Mouse (Mus musculus): ENCODE measurements at regions not wholly inside any gene's neighbourhood (a gene's known extent, or its start where the extent isn't known, plus 50 kb on each side); places are given as distances from the start of the nearest gene placed in this dataset.

- DNase-seq (ENCODE audit: low spot score), result no peak
Measured at GRCm38 (mm10) chr11:24390578-24390977, 312.7 kb downstream of the Bcl11a start.

- DNase-seq (ENCODE audit: low spot score), result no peak
Measured at GRCm38 (mm10) chr11:24391385-24391784, 313.5 kb downstream of the Bcl11a start.

GRCm38 (mm10) chr11:24395478-24395877 lies 317.6 kb downstream of the Bcl11a start:
- no peak for DNase-seq (ENCODE audit: low spot score)

GRCm38 (mm10) chr11:24396911-24397310 lies 319.1 kb downstream of the Bcl11a start:
- no peak for DNase-seq (ENCODE audit: low spot score)

- DNase-seq (ENCODE audit: low spot score), result no peak
Measured at GRCm38 (mm10) chr11:24397710-24398109, 319.9 kb downstream of the Bcl11a start.

- no peak for DNase-seq (ENCODE audit: low spot score)
Measured at GRCm38 (mm10) chr11:24401151-24401550, 323.3 kb downstream of the Bcl11a start.

GRCm38 (mm10) chr11:24402127-24402526 lies 324.3 kb downstream of the Bcl11a start:
- DNase-seq (ENCODE audit: low spot score), result no peak

GRCm38 (mm10) chr11:24414804-24415203 lies 336.9 kb downstream of the Bcl11a start:
- DNase-seq (ENCODE audit: low spot score), result no peak

- DNase-seq (ENCODE audit: low spot score), result no peak
Measured at GRCm38 (mm10) chr11:24422066-24422775, 344.4 kb downstream of the Bcl11a start.

- DNase-seq (ENCODE audit: low spot score), result no peak
Measured at GRCm38 (mm10) chr11:24423278-24423677, 345.4 kb downstream of the Bcl11a start.

- DNase-seq (ENCODE audit: low spot score), result no peak
Measured at GRCm38 (mm10) chr11:24426995-24427883, 349.4 kb downstream of the Bcl11a start.

- no peak for DNase-seq (ENCODE audit: low spot score)
Measured at GRCm38 (mm10) chr11:24448608-24449007, 370.8 kb downstream of the Bcl11a start.

GRCm38 (mm10) chr11:24452267-24452666 lies 374.4 kb downstream of the Bcl11a start:
- no peak for DNase-seq (ENCODE audit: low spot score)

GRCm38 (mm10) chr11:24464642-24465041 lies 386.8 kb downstream of the Bcl11a start:
- no peak for DNase-seq (ENCODE audit: low spot score)

GRCm38 (mm10) chr11:24467458-24467857 lies 389.6 kb downstream of the Bcl11a start:
- DNase-seq (ENCODE audit: low spot score), result no peak

- DNase-seq (ENCODE audit: low spot score), result no peak
Measured at GRCm38 (mm10) chr11:24470469-24470868, 392.6 kb downstream of the Bcl11a start.

- no peak for DNase-seq (ENCODE audit: low spot score)
Measured at GRCm38 (mm10) chr11:24472617-24473367, 394.9 kb downstream of the Bcl11a start.

- no peak for DNase-seq (ENCODE audit: low spot score)
Measured at GRCm38 (mm10) chr11:24473368-24474010, 395.6 kb downstream of the Bcl11a start.

GRCm38 (mm10) chr11:24502722-24503424 lies 425.0 kb downstream of the Bcl11a start:
- no peak for DNase-seq (ENCODE audit: low spot score)

GRCm38 (mm10) chr11:24515568-24515967 lies 437.7 kb downstream of the Bcl11a start:
- DNase-seq (ENCODE audit: low spot score), result no peak

- DNase-seq (ENCODE audit: low spot score), result no peak
Measured at GRCm38 (mm10) chr11:24535462-24535861, 457.6 kb downstream of the Bcl11a start.
